Mouse (Mus musculus) retina, embryonic 14.5 days (tissue): ENCODE results near the gene Itga3.

Source experiments
- DNase-seq: peaks from one replicate; pipeline ENCODE4 v3.0.0-alpha.2; 2015; ENCODE audit warnings: low spot score

Gene Itga3

DNA sequence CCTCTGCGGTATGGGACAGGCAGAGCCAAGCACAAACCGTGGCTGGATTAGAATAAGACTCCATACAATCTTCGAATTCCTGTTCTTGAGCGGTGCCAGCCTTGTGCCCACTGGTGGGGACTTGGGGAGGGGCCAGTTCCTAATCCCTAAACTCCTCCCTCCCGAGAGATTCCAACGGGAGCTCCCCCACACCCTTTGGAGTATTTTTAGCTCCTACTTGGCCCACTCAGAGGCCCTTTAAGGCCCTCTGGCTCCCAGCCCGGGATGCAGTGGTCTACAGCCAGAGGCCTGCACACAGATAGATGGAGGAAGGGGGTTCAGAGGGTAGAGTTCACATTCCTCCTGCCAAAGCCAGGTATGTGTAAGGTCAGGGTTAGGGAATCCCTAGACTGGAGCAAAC is 5.3 kb downstream of the Itga3 start:
- DNase-seq: no peak

DNA sequence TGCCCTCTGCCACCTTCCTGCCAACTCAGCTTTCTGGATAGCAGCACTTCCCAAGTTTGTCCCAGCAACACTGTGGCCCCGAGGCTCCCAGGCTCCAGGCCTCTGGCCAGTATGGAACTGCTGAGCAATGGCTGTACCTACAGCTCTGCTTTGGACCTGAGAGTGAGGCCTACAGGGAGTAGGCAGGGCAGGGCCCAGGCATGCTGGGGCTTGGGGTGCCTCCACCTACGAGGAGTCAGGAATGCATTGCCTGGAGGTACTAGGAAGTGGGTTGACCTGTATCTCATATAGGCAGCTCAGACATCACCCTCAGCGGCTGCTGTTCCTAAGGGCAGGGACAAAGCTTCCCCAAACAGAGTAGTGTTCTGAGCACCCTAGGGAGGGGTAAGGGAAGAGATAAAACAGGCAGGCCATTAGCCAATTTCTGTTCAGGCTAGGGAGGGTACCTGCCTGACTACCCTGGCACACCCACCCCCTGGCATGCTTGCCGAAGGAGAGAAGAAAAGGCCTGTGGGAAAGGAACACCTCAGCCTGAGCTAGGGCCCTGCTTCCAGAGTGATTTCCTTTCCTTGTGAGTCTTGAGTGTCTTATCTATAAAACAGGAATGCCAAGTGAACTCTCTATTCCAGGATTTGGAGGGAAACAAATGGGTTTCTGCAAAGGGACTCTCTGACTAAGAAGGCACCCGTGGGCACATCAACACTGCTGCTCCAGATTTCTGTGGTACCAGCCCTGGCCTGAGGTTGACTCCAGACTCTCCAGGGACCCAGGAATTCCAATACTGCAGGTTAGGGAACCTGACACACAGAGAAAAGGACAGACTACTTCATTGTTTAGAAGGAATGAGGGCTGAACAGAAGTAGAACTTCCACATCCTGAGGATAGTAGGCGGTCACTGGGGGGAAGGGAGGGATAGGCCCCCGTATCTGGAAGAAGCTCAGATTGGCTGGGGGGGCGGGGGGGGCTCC is 6.2 kb downstream of the Itga3 start:
- DNase-seq: no peak

DNA sequence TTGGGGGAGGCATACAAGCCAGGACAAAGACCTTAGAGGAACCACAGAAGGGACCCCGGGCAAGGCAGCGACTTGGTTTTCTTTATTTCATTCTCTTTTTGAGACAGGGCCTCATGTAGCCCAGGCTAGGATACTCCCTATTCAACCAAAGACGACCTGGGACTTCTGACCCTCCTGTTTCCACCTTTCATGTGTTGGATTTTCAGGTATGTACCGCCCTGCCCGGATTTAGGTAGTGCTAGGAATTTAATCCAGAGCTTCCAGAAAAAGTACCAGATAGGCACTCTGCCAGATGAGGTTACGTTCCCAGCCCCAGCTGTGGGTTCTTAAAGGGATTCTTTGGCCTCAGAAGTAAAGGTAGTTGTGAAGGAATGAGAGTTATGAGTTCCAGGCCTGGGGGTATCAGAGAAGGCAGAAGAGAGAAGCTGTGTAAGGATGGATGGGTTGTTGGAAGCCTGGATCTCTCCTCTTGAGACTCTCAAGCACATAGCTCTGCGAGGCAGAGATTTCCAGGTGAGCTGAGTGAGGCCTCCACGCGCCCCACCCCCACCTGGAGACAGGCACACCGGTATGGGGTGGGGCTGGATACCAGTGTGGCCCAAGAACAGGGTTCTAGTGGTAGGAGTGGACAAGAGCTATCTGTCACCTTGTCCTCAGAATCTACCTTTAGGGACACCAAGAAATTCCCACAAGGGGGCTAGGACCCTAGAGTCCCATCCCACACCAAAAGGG is 7.2 kb downstream of the Itga3 start:
- DNase-seq: no peak

DNA sequence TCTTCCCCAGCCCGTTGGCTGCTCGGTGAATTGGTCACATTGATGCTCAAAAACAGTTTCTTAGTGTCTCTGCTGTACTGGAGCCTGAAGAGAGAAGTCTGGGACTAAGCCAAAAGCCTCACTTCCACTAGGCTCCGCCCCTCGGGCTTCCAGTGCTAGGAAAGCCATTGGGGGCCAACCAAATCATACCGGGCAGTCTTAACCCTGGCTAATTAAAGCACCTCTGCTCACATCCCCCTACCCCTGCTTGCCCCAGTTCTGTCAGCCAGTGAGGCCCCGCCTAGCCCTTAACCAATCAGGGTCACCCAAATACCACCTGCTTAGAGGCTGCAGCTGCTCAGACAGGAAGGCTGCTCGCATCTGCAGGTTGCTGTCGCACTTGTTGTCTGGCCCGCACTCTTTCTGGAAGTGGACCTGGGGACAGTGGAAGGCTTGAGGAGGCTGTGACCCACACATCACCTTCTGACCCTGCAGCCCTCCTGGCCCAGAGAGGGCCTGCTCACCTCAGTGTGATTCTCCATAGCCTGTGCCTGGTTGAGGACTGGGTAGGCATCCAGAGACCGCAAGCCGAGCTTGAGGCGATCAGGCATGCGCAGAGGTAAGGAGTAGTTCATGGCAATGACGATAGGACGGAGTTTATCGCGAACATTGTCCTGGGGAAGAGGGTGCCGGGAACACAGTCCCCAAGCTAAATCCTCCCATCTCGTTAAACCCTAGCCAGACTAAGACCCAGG is 19.7 kb downstream of the Itga3 start:
- DNase-seq: peak; percentile 66

DNA sequence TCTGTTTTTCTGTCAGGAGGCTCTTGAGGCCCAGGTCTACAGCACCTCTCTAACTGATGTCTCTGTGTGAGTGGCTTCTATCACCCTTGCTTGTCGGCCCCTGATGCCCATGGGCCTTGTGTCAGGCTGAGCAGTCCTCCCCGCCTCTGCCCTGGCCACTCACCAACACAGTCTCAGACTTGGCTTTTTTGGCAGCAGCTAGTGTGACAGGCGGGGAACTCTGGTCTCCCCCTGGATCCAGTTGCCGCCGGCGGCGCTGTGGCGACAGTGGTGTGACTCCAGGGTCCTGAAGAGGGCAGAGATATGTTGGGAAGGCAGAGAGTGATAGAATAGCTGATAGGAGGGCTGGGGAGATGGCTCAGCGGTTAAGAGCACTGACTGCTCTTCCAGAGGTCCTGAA is 23.5 kb downstream of the Itga3 start:
- DNase-seq: no peak

DNA sequence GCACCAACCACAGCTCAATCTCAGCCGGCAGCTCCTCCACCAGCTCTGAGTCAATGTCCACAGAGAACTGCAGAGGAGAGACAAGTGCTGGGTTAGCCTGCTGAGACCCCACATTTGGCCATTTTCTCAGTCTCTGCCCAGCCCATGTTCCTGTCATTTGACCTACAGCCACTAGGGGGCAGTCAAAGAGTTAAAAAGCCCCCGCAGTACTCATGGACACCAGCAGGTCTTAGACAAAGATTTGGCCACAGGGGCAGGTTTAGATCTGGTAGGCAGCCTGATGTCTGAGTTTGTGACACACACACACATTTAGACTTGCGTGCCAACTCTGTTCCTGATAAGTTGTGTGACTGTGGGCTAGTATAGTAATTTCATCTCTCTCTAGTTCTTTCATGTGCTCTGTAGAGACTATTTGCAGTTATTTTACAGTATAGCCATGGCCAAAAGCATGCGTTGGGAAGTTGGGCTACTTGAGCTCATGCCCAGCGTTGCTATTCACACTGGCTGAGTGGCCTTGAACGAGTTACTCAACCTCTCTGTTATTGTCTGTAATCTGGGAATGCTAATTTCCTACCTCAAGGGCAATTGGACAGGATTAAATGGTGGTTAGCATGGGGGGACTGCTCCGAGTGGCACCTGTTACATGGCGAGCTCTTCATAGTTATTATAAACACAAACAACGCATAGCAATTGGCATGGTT is 29.5 kb downstream of the Itga3 start:
- DNase-seq: peak; percentile 90

DNA sequence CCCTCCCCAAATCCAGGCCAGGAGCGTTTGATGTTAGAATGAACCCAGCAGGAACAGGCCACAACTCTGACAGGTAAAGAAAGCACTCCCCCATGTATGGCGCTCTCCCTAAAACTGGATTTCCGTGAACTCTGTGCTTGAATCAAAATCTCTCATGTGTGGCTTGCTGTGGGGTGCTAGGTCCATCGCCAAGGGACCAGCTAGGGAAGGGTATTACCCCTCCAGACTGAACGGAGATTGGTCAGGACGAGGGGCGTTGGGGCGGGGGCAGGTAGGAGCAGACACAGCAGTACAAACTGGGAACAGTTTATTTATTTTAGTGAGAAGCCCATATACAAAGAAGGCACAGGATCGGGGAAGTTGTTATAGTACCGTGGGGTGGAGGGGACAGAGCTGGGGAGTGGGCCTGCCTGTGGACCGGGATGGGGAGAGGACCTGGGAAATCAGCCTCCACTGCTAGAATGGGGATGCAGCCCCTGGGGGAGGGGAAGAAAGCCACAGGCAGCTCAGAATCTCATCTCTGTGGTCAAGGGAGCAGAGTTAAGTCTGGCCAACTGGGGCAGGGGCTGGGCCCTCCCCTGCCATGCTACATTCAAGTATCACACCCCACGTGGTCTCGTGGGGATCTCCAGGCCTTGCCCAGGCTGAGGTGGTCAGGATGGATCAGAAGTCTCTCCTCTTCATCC is 32.3 kb downstream of the Itga3 start:
- no peak for DNase-seq

DNA sequence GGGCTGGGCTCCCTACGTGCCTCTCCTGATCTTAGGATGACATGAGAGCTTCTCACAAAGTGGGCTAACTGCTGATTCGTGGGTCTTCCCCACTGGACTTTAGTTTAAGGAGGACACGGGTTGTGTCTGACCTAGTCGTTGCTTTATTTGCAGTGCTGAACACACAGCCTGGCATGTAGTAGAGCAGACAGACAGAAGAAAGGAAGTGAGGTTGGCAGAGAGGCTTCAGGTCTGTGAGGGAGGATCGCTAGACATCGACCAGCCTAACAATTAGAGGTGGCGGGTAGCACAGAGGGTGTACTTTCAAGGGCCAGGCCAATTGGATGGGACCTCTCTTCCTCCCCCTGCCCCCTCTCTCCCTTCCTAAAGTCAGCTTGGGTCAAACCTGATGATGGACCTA is 33.0 kb downstream of the Itga3 start:
- no peak for DNase-seq

DNA sequence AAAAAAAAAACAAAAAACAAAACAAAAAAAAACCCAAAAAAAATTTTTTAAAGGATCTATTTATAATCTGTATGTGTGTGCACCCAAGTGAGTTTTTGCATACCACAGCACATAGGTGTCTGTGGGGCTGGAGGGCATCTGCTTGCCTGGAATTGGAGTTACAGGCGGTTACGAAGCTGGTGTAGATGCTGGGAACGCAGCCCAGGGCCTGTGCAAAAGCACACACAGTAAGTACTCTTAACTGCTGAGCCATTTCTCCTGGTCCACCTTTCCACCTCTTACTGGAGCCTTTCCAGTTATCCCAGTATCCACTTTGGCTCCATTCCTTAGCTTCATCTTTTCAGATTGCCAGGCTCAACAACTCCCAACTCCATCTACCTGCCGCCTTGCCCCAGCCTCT is 33.5 kb downstream of the Itga3 start:
- no peak for DNase-seq

DNA sequence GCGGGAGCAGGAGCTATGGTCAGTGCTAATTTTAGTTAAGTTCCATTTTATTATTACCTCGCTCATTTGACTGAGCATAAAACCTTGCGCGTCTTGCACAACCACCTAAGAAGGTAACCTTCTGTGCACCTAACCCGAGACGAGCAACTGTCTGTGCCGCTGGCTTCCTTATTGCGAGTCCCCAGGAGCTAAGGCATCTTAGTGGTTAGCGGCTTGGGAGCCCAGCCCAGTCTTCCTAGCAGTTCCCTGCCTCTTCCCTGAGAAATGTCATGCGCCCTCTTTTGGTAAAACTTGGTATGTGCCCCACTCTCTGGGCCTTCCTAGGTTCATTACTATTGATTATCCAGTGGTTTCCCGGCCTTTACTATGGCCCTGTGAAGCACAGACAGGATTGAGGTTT is 34.5 kb downstream of the Itga3 start:
- peak; percentile 96 for DNase-seq

DNA sequence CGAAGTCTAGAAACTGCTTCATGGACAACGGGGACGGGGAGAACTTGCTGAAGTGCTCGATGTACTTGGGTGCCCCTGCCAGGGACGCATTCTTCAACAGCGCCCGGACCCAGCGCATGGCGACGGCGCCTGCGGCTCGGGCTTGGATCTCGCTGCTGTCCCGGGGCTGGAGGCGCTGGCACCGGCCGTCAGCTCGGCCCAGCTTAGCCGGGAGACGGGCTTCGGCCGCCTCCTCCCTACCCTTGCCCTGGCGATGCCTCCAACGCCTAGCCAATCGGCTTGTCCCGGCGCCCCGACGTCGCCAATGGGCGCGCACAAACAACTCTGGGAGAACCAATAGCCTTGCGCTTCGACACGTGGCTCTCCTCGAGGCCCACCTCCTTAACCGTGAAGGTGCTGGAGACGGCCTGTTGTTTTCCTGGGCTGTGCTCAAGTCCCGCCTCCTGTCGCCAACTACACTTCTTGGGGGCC is 35.4 kb downstream of the Itga3 start, which contains the start of gene Pdk2:
Pdk2 (minus strand) TSS at position 216 of the 471 bp plus-strand sequence.
- peak; percentile 96 for DNase-seq

DNA sequence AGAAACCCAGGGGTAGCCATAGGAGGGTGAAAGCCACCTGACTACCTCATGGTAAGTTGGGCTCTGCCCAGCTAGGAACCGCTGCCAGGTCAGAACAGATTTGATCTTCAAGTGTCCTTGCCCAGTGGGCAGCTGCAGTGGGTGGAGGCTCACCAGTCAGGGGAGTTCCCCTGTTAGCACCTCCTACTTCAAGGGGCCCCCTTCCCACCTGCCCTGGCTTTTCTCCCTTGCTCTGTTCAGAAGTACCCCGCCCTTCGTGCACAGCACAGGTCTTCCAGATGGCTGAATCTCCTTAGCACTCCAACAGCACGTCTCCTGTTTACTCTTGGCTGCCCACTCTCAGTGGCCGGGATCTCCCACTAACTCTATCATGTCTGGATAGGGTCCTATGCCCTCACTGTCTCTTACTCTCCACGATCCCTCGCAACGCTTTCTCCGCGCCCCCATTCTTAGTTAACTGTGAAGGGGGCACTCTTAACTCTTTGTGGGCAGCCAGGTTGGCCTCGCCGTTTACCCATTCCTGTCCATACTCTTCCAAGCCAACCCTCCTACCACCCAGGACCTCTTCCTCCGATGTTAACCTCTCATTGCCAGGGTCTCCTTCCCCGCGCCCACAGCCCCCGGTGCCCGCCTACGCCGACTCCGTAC is 36.0 kb downstream of the Itga3 start:
- DNase-seq: peak; percentile 37

DNA sequence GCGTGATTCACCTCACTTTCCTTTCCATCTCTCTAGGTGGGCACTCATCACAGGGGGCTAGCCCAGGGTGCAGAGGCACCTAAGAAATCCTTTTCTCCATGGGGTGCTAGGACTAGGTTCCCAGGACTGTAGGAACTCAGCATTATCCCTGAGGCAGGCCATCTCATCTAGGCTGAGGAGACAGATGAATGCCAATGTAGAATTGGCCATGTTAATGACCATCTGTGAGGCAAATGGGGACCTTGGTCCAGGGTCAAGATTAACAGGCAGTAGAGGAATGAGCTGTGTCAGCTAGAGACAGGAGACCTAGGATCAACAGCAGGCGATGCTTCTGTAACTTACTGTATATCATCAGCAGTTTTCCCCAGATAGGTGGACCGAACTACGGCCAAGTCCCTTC is 36.8 kb downstream of the Itga3 start:
- no peak for DNase-seq

DNA sequence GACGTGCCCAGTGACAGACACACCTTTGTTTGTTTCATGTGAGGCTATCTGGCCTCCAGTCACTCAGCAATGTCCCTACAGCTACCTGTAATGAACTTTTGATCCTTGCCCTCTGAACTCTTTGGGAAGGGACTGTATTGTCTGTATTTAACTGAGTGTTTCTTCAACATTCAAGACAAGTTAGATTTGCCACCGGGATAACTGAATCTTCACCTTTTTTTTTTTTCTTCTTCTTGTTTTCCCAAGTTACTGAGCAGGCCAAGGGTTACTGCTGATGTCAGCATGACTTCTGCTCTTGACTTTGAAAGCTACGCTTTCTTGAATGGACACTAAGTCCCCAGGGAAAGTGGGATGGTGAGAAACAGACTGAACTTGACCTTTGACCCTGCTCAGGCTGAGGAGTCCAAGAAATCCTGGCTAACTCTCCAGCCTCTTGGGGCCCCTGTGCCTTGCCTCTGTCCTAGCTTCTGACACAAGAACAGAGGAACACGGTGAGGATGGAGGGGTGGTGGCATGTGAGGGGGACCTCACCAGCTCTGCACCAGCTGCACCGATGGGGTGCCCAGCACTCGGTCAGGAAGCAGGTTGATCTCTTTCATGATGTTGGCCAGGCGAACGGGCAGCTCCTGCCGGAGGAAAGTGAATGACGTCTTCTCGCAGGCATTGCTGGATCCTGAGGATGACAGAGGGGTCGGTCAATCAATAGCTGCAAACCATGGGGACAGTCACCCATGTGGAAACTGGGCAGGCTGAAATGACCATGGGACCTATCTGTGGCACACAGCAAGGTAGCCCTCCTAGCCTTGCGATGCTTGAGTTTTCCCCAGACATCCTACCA is 37.6 kb downstream of the Itga3 start:
- DNase-seq: no peak

DNA sequence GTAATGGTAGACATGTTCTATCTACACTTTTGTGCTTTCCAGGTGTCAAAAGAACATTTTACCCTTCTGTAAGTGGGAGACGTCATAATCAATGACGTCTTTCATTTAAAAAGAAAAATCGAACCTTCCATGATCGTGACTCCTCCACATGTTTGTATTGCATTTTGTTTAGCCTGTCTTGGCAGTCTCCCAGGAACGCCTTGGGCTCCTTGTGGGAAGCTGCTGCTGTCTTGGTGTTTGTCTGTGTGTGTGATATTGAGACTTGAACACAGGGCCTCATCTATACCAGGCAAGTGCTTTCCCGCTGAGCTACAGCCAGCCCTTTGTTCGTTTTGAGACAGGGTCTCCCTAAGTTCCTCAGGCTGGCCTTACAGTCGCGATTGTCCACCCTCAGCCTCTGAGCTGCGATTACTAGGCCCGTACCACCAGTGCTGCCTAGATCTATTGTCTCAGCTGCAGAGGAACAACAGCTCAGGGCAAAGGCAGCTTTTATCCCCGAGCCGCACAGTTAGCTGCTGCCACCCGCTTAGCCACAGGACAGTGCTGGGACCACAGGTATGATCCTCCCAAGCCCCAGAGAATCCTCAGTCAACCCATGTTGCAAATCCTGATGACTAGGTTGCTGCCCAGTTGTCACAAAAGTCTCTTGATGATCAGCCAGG is 38.3 kb downstream of the Itga3 start:
- DNase-seq: no peak

DNA sequence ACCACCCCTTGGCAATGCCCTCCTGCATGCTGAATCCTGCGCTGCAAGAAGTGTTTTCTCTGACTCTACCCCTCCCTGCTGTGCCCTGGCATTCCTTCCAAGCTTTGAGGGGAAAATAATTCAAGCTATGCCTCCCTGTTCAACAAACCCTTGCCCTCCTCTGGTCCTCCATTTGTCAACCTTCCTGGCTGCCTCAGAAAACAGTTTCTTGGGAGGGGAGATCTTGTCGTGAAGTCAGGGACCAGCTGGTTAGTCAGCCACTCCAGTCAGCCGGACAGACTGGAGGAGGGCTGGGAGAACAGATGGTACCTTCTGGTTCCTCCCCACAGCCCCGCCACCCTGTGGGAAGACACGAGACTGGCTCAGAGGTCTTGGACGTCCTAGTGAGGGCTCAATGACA is 39.3 kb downstream of the Itga3 start:
- no peak for DNase-seq

DNA sequence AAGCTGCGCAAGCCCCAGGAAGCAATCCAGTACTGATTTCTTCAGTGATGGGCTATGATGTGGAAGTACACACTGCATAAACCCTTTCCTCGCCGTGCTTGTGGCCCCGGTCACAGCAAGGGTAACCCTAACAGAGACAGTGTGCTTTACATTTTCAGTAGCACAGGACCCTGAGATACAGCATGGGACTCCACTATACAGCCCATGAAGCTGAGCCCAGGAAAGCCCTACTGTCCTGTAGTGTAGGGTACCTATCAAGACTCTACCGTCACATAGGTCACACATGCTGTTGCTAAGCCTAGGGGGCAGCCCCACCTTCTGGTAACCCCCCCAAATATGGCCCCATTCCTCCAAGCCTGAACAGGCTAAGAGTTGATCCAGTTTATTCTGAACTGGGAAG is 40.1 kb downstream of the Itga3 start:
- DNase-seq: no peak

DNA sequence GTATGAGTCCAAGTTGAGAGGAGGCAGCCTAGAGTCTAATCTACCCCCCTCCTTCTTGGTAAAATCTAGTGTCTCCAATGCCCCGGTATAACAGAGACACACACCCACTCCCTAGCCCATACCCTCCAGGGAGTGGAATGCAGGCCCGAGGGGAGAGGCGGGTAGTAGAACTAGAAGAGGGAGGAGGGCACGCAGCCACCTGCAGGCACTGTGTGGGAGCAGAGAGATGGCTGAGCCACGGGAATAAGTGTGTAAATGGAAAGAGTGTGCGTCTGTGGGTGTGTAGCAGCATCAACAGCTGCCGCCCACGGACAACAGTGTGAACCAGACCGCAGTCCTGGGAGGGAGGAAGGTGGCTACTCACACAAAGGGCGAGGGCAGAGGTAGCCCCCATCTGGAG is 41.7 kb downstream of the Itga3 start:
- DNase-seq: no peak

DNA sequence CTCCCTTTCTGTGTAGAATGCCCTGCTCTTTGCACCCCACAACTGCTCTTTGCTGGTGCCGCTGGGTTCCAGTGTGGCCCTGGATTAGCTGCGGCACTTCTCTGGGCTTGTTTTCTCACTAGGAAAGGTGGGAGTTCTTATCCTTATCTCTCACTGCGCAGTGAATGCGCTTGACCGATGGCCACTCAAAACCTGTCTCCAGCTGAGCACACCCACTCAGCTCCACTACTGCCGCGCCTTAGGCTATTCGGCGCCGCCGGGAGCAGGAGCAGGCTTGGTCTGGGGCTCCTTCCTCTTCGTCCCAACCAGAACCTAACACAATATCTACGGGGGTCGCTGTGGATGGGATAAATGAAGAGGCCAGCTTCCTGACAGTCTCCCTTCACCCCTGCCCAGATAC is 43.0 kb downstream of the Itga3 start:
- no peak for DNase-seq
